19 mouse cellular contexts compared by ENCODE assay signal in the genomic region with DNA sequence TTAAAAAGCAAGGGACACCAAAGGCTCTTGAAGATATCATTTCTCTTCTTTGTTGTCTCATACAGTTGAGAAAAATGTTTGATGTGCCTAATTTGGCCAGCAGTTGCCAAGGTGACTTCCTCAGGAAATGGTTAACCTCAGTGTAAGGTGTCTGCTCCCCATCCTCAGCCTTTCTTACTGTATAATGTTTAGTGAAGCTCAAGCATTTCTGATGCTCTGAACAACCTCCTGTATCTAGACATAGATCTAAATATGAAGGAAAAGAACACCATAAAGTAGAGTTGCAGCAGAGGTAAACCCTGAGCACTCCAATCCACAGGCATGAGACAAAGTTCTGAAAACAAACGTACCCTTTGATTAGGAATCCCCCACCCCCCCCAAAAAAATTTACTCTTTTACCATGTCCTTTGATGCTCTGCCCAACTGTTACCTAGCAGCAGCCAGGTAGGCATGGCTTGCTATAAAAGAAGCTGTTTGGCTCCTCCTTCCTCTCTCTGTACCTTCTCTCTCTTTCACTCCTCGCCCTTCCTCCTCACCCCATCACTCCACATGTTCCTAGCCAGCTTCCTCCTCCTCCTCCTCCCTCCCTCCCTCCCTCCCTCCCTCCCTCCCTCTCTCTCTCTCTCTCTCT.
DNase-seq lines count a peak whose midpoint lies in the region; ATAC-seq and TF ChIP-seq lines count a peak whose summit lies in the region.
"Had no signal": no experiment of that assay in that cellular context is flagged by ENCODE, and none has a peak within 500 bp of the region (broad histone marks: within the 10 kb centered on the region; RNA-seq: fewer than 3 reads in every experiment).

No protein-coding gene starts in this region.

- TF ChIP-seq POLR2A in lung, adult 2 months (IDR thresholded peaks at IDR 0.05; ENCODE audit: borderline replicate concordance, extremely low read depth, low read depth, low read length) = no peak

- H3K4me3 ChIP-seq in lung, adult 2 months (replicated peaks; ENCODE audit: extremely low read depth, low read depth, low read length) = no peak overlapping the region
- H3K4me3 ChIP-seq: heart, embryonic 15.5 days; intestine, embryonic 15.5 days; layer of hippocampus, adult 2 months had no signal

- 28% methylated on average over 2 of the region's 2 CpGs for whole genome bisulfite sequencing in lung, adult 2 months

- no peaks in the 10 kb centered on the region for H3K4me1 ChIP-seq in lung, adult 2 months (ENCODE audit: control insufficient read depth, insufficient read depth, low read length)
- H3K4me1 ChIP-seq: heart, embryonic 15.5 days; intestine, embryonic 15.5 days had no signal

- DNase-seq in lung, postnatal 36 days = peak; percentile 2
- no peak for DNase-seq in lung, adult 2 months
- DNase-seq in CD8-positive naive resting alpha-beta T cell, adult 2 months (ENCODE audit: low read depth in 2 of 2, low spot score in 2 of 2) = peak; percentile 54 to 68
- peak; percentile 4 to 14 for DNase-seq in thymus, postnatal 36 days
- DNase-seq in spleen, postnatal 14 days (ENCODE audit: low spot score in 2 of 2) = no peak
- DNase-seq: adrenal gland, postnatal 36 days; cerebellum, adult 9-11 months; heart, postnatal 4 days; kidney, adult 8-10 months; kidney, postnatal 14 days; retina, postnatal 1 day; right cerebral cortex, postnatal 25 days; spleen, adult 18-20 months had no signal

- no peak for TF ChIP-seq CTCF in lung, adult 2 months (IDR thresholded peaks at IDR 0.05; ENCODE audit: insufficient read depth, low read length)

- peak; percentile 69 for ATAC-seq in megakaryocyte, adult 5-6 weeks (ENCODE audit: poor library complexity, severe bottlenecking)
- ATAC-seq in erythroid progenitor cell, adult 5-6 weeks (replicated peaks; ENCODE audit: low FRiP score, poor library complexity, severe bottlenecking) = no peak
- ATAC-seq: intestine, embryonic 15.5 days; lung, postnatal 0 days had no signal

Comparison
In these comparisons a context has a peak if more than half of its experiments do, and no peak if none do; other contexts are left out.
1. DNase-seq: peak in lung, postnatal 36 days (single experiment), CD8-positive naive resting alpha-beta T cell, adult 2 months (2 of 2) and thymus, postnatal 36 days (2 of 2); none in lung, adult 2 months (single experiment) and spleen, postnatal 14 days (0 of 2).